Mouse (Mus musculus): Measurements from ENCODE around the gene Gm28035.

The Gm28035 gene

DNA sequence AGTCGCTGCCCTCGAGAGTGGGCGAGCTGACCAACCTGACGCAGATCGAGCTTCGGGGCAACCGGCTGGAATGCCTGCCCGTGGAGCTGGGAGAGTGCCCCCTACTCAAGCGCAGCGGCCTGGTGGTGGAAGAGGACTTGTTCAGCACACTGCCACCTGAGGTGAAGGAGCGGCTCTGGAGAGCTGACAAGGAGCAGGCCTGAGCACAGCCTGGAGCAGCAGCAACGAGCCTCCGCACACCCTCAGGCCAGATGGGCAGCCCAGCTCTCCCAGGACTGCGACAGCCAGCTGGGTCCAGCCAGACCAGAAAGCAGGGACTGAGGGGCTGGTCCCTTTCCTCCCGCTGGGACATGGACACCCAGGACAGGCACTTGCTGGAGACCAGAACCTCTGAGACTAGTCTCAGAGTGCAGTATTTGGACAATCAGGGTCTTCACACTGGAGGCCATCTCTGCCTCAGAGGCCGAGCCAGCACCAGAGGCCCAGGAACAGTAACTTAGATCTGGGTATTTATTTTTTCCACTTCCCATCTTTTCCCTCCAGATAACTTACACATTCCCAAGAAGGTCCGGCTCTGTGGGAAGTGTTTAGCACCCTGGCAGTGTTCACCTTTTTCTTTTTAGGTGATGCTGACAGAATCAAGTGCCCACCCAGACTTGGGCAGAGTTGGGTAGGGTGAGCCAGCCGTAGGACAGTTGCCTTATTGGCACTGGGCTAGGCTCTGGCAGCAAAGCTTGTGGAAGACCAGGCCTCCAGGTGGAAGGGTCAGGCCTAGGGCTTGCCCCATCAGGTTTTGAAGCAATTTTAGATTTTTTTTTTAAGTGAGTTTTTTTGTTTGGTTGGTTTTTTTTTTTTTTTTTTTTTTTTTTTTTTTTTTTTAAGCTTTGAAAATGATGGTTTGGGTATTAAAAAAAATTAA, 21.8 kb downstream of the Gm28035 start:
- in situ Hi-C loops (cut with MboI) = no loop called here

GRCm38 (mm10) chr2:30262840-30263441, 22.6 kb downstream of the Gm28035 start:
- in situ Hi-C loops (cut with MboI) = no loop called here

- in situ Hi-C loops (cut with MboI) = no loop called here
These were observed 23.4 kb downstream of the Gm28035 start for GRCm38 (mm10) chr2:30263811-30264210.

GRCm38 (mm10) chr2:30264671-30265519, 24.5 kb downstream of the Gm28035 start:
- in situ Hi-C loops (cut with MboI) = no loop called here

- in situ Hi-C loops (cut with MboI) = no loop called here
These were observed 25.4 kb downstream of the Gm28035 start, which contains the start of gene Phyhd1 for GRCm38 (mm10) chr2:30265767-30266253. TSS of gene Phyhd1 (plus strand) at chr2:30266203.

DNA sequence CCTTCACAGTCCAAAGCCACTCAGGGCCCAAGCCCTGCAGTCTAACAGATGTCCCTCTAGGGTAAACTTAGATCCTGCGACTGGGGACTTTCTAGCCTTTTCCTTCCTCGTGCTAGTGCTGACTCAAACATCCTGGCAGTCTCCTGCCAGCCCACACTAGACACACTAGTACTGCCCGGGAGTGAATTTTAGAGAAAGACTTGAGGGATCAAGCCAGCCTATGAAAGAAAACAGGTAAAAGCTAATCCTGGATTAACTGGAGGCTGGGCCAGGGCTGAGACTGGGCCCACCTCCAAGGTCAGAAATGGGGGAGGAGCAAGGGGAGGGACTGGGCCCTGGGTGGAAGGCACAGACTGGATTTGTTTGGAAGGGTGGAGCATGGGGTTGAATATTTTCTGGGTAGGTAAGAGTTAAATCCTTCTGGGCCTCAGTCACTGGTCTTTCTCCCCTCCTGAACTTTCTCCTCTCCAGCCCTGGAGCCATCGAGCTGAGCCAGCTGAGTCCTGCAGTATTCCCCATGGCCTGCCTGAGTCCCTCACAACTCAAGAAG, 26.1 kb downstream of the Gm28035 start:
- in situ Hi-C loops (cut with MboI) = no loop called here

GRCm38 (mm10) chr2:30267466-30267865, 27.1 kb downstream of the Gm28035 start:
- in situ Hi-C loops (cut with MboI) = no loop called here

DNA sequence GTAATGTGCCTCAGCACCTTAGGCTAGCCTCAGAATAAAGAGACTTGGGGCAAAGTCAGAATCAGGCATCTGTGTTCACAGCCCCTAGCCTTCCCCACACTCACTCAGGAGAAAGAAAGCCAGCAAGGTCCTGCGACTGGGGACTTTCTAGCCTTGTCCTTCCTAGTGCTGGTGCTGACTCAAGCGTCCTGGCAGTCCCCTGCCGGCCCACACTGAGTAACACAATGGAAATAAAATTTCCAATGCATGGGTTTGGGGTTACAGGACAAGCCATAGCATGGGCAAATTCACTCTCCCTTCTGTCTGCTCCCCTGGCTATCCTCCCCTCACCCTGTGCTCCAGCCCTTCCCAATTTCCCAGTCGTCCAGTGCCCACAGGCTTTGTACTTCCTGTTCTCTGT, 28.0 kb downstream of the Gm28035 start:
- in situ Hi-C loops (cut with MboI) = no loop called here

- in situ Hi-C loops (cut with MboI) = no loop called here
These were observed 29.0 kb downstream of the Gm28035 start for GRCm38 (mm10) chr2:30269241-30269990.

- in situ Hi-C loops (cut with MboI) = no loop called here
These were observed 29.8 kb downstream of the Gm28035 start for GRCm38 (mm10) chr2:30270134-30270533.

DNA sequence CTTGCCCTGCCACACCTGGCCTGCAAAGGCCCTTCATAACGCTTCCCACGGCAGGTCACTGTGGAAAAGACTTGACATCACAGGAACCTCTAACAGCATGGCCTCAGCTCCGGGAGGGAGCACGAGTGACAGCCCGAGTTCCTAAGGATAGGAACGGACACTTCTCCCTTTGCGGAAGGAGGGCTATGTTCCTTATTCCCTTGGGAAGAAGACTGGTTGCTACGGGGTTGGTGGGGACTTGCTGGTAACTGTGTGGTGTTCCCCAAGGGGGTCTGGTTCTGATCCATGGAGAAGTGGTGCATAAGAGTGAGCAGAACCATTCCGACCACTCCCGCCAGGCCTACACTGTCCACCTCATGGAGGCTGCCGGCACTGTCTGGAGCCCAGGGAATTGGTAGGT, 40.4 kb downstream of the Gm28035 start, which contains the start of gene Gm28038:
Gene Gm28038 (plus strand): TSS at position 301 of the 400 bp plus-strand sequence.
- in situ Hi-C loops (cut with MboI) = no loop called here

DNA sequence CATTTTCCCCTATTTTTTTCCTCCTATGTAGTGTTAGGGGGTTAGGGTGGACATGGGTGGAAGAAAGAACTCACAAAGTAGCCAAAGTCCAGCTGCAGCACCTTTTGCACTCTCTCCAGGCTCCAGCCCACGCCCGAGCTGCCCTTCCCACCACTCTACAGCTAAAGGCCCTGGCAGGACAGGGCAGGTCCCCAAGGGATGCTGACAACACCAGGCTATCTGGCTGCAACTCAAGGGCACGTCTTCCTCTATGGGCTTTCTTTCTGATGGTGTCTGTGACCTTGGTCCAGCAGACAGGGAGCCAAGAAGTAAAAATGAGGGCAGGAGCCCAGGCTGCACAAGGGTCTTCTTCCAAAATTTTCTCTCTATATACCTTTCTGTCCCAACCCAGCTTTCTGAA, 41.3 kb downstream of the Gm28035 start:
- in situ Hi-C loops (cut with MboI) = no loop called here

DNA sequence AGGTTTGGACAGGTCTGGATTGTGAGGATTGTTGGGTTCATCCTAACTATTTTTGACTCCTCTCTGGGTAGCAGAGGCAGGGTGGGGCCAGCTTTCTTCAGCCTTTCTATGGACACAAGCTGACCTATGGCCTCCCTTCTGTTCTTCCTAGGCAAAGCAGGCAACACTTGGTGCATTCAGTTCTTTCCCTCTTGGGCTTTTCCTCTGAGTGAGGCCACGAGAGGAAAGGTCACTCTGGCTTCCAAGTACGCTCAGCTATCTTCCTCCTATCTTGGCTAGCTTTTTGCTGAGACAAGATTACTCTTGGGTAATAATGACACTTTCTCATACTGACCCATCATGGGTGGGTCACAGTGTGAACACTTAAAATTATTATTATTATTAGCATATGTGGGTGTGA, 42.8 kb downstream of the Gm28035 start:
- in situ Hi-C loops (cut with MboI) = no loop called here

DNA sequence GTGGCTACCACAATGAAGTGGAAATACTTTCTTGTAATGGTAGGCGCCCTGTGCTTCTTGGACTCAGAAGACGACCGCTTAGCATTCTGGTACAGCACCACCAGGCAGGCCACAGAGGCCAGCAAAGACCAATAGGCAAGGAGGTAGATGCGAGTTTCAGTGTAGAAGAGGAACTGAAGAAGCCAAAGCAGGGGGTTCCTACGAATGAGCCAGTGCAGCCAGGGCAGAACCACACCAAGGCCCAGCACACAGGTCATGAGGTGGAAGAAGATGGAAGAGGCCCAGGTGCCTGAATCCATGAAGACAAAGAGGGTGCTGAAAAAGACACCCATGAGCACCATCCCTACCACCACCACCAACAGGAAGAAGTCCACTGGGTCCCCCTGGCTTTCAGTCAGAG, 44.6 kb downstream of the Gm28035 start:
- in situ Hi-C loops (cut with MboI) = no loop called here

DNA sequence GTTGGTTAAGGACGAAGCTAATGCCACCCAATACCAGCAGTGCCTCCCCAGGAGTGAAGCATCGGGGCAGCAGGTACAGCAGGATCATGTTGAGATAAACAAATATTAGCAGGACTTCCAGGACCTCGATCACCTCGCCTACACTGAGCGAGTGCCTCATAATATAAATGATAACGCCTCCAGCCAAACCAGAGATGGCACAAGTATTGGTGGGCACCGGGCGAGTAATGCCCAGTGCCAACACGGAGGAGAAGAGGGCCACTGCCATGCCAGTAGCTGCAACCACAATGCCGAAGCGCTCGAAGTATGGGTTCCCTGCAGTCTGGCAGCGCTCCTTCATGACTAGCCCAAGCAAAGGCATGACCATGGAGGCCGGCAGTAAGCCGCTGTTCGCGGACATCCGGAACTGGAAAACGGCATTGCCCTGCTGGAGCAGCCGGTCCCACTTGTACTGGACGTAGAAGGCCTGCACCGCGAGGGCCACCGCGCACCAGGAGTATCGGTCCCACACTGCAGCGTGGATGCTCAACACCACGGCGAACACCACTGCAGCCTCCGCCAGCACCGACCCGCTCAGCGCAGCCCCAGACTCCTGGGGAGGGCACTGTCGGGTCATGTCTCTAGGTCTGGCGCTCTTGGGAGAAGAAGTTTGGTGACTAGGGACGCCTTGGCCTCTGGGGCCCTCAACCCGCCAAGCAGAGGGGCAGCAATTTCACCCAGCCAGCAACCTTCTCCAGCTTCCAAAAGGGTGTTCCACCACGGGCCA, 45.2 kb downstream of the Gm28035 start:
- in situ Hi-C loops (cut with MboI) = no loop called here

DNA sequence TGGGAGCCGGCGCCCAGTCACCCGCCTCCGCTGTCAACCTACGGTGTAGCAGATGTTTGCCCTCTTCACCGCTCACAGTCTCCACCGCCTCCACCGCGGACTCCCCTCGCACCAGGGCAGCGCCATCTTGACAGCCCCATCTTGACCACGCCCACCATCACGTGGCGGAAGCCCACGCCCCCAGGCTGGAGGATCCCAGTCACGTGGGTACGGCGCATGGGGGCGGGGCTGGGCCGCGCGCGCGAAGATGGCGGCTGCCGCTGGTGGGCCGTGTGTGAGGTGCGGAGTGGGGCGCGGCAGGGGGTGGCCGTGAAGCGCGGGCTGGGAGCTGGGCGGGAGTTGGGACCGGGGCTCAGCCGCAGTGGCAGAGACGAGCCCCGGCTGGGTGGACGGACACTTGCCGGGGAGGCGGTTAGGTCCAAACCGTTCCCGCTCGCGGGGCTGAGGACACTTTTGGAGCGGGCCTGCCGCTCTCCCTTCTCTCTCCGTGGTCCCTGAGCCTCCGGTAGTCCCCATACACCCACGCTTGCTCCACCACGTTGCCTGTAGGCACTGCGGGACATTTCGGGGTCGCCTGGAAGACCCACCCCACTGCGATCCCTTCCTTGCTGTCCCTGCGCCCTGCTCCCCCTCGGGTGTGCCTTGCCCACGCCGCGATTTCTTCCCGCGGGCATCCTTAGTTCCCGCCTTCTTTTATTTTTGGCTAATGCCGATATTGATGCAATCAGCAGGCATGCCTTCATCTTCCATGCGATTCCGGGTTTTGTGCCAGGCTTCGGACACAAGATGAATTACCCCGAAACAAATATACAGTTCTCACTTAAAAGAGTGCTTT, 46.0 kb downstream of the Gm28035 start, which contains the start of the genes Dolk and Nup188:
Gene Dolk (minus strand): TSS at position 143 of the 835 bp plus-strand sequence.
Gene Nup188 (plus strand): TSS at position 206 of the 835 bp plus-strand sequence.
- in situ Hi-C loops (cut with MboI) = no loop called here

GRCm38 (mm10) chr2:30287027-30287373, 46.6 kb downstream of the Gm28035 start:
- in situ Hi-C loops (cut with MboI) = no loop called here

DNA sequence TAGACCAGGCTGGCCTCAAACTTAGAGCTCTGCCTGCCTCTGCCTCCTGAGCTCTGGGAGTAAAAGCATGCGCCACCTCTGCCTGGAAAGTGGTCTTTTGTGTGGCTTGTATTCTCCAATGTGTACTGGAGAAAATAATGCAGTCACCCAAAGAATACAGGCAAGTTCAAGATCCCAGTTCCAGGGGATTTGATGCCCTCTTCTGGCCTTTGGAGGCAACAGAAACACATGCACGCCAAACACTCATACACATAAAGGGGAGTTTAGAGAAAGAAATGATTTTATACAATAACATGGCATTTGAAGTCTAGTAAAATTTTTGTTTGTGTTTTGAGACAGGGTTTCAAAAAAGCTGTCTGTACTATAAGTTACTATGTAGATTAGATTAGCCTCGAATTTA, 59.2 kb downstream of the Gm28035 start:
- in situ Hi-C loops (cut with MboI) = no loop called here

- in situ Hi-C loops (cut with MboI) = no loop called here
These were observed 59.6 kb downstream of the Gm28035 start for GRCm38 (mm10) chr2:30299966-30300365.
